Mouse (Mus musculus): ENCODE results near the gene Aoah. TPM values are rescaled to one million over a fixed set of nuclear protein-coding genes. Genes with fewer than 3 reads are reported as not detected.

Gene Aoah
- 0.53 and 0.79 TPM in 2 replicates for polyA plus RNA-seq (2011; ENCODE audit: insufficient read depth, insufficient read length, low read depth, missing spikeins)

DNA sequence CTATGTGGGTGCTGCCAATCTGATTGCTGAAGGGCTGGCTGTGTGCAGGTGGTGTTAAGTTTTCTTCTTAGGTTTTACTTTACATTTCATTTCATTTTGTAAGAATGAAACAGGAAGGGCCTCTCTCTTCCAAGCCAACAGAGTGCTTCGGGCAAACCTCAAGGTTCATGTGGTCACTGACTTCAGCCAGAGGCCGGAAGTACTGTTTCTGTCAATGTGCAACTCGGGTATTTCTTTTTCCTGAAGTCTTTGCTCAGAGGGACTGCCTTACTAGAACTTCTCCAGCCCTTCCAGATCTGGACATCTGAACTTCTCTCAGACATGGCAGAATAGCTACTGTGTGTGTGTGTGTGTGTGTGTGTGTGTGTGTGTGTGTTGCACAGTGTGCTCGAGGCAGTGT lies at the start of gene Aoah:
Aoah (plus strand) TSS at position 213 of the 400 bp plus-strand sequence.
- no peaks in the 10 kb centered on the region; the same call in 1 of the 2 replicates for H3K27me3 ChIP-seq (ENCODE audit: control insufficient read depth, insufficient read depth, low read length, poor library complexity, severe bottlenecking)
- no peak within 1 kb of the TSS for H3K4me3 ChIP-seq (ENCODE audit: low read depth, low read length)
- no peaks in the 10 kb centered on the region for H3K36me3 ChIP-seq (ENCODE audit: control insufficient read depth, insufficient read depth, low read length, poor library complexity, severe bottlenecking)
- no peaks in the 10 kb centered on the region for H3K4me1 ChIP-seq (ENCODE audit: control insufficient read depth, insufficient read depth, low read length)
- no peak within 1 kb of the TSS for H3K9ac ChIP-seq (ENCODE audit: low read depth, poor library complexity, severe bottlenecking)
- H3K9me3 ChIP-seq (replicated peaks; ENCODE audit: control insufficient read depth, insufficient read depth, low read length, poor library complexity, severe bottlenecking): no peaks in the 10 kb centered on the region
- TF ChIP-seq EP300 (IDR thresholded peaks at IDR 0.05; ENCODE audit: insufficient read depth, low read depth, low read length): no peak
- TF ChIP-seq CTCF (IDR thresholded peaks at IDR 0.05; ENCODE audit: low read depth, low read length): no peak
- no peak for TF ChIP-seq POLR2A (IDR thresholded peaks at IDR 0.05; ENCODE audit: insufficient read depth, low read length)
- H3K27ac ChIP-seq (ENCODE audit: insufficient read depth, low read length): no peak within 1 kb of the TSS

DNA sequence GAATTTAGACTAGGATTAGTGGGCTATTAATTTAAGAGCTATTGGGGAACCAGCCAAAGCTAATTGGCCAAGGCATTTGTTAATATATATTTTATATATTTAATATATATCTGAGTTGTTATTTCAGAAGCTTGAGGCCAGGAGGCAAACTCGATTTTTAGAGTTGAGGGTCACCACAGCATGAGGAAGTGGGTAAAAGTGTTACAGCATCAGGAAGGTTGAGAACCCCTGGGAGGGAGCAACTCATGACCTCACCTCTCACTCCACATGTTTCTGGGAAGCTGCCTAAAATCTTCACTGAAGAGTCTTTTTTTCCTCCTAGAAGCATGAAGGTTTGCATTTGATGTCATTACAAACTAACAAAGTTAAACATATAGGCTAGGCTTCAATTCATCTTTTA lies 39.1 kb upstream of the Aoah start:
- H3K27me3 ChIP-seq (ENCODE audit: control insufficient read depth, insufficient read depth, low read length, poor library complexity, severe bottlenecking): no peaks in the 10 kb centered on the region
- H3K36me3 ChIP-seq (ENCODE audit: control insufficient read depth, insufficient read depth, low read length, poor library complexity, severe bottlenecking): no peaks in the 10 kb centered on the region
- H3K4me3 ChIP-seq (ENCODE audit: low read depth, low read length): no peak overlapping the region
- TF ChIP-seq POLR2A (IDR thresholded peaks at IDR 0.05; ENCODE audit: insufficient read depth, low read length): no peak
- TF ChIP-seq CTCF (IDR thresholded peaks at IDR 0.05; ENCODE audit: low read depth, low read length): no peak
- TF ChIP-seq EP300 (IDR thresholded peaks at IDR 0.05; ENCODE audit: insufficient read depth, low read depth, low read length): no peak
- H3K27ac ChIP-seq (ENCODE audit: insufficient read depth, low read length): no peak overlapping the region
- H3K4me1 ChIP-seq (ENCODE audit: control insufficient read depth, insufficient read depth, low read length): no peaks in the 10 kb centered on the region
- H3K9ac ChIP-seq (ENCODE audit: low read depth, poor library complexity, severe bottlenecking): no peak overlapping the region
- peaks cover 7% of the 10 kb centered on the region; the same call in 1 of the 2 replicates for H3K9me3 ChIP-seq (replicated peaks; ENCODE audit: control insufficient read depth, insufficient read depth, low read length, poor library complexity, severe bottlenecking)

DNA sequence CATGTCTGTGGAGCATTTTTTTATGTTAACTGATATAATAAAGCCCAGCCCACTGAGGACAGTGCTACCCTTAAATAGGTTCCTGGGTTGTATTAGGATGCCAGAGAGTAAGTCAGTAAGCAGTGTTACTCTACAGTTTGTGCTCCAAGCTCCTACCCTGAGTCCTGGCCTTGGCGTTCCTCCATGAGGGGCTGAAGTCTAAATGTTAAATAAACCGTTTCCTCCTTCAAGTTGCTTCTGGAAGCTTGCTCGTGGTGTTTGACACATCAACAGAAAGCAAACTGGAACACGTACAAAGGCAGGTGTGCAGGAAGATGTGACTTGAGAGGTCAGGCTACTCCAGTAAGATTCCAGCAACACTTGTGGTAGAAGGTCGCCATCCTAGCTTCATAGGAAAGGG lies 10.3 kb upstream of the Aoah start:
- H3K36me3 ChIP-seq (ENCODE audit: control insufficient read depth, insufficient read depth, low read length, poor library complexity, severe bottlenecking): no peaks in the 10 kb centered on the region
- no peak overlapping the region for H3K9ac ChIP-seq (ENCODE audit: low read depth, poor library complexity, severe bottlenecking)
- H3K27ac ChIP-seq (ENCODE audit: insufficient read depth, low read length): no peak overlapping the region
- H3K9me3 ChIP-seq (replicated peaks; ENCODE audit: control insufficient read depth, insufficient read depth, low read length, poor library complexity, severe bottlenecking): no peaks in the 10 kb centered on the region
- TF ChIP-seq CTCF (IDR thresholded peaks at IDR 0.05; ENCODE audit: low read depth, low read length): no peak
- no peak for TF ChIP-seq EP300 (IDR thresholded peaks at IDR 0.05; ENCODE audit: insufficient read depth, low read depth, low read length)
- TF ChIP-seq POLR2A (IDR thresholded peaks at IDR 0.05; ENCODE audit: insufficient read depth, low read length): no peak
- H3K27me3 ChIP-seq (ENCODE audit: control insufficient read depth, insufficient read depth, low read length, poor library complexity, severe bottlenecking): no peaks in the 10 kb centered on the region
- H3K4me1 ChIP-seq (ENCODE audit: control insufficient read depth, insufficient read depth, low read length): no peaks in the 10 kb centered on the region
- H3K4me3 ChIP-seq (ENCODE audit: low read depth, low read length): no peak overlapping the region

DNA sequence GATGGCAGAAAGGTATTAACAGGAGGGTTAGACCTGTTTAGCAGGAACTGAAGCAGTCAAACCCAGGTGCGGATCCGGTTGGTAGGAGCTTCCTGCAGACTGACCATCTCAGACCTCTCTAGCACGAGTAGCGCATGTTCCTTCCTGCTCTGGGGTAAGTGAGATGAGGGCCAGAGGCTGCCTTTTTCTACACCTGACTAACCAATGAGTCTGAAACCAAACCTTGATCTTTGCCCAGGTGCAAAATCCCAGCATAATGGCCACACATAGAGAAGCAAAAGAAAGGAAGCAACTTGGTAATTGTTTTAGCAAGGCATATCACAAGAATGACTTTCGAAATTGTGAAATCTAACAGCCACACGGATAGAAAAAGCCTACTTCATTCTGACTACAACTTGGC lies 9.9 kb upstream of the Aoah start:
- Histone ChIP-seq H3K4me3 (ENCODE audit: low read depth, low read length) (no peak overlapping the region), H3K4me1 (ENCODE audit: control insufficient read depth, insufficient read depth, low read length) (no peaks in the 10 kb centered on the region), H3K36me3 (ENCODE audit: control insufficient read depth, insufficient read depth, low read length, poor library complexity, severe bottlenecking) (no peaks in the 10 kb centered on the region), H3K9ac (ENCODE audit: low read depth, poor library complexity, severe bottlenecking) (no peak overlapping the region), H3K9me3 (replicated peaks; ENCODE audit: control insufficient read depth, insufficient read depth, low read length, poor library complexity, severe bottlenecking) (no peaks in the 10 kb centered on the region), H3K27ac (ENCODE audit: insufficient read depth, low read length) (no peak overlapping the region), H3K27me3 (ENCODE audit: control insufficient read depth, insufficient read depth, low read length, poor library complexity, severe bottlenecking) (no peaks in the 10 kb centered on the region)
- TF ChIP-seq EP300 (IDR thresholded peaks at IDR 0.05; ENCODE audit: insufficient read depth, low read depth, low read length) (no peak), CTCF (IDR thresholded peaks at IDR 0.05; ENCODE audit: low read depth, low read length) (no peak), POLR2A (IDR thresholded peaks at IDR 0.05; ENCODE audit: insufficient read depth, low read length) (no peak)

DNA sequence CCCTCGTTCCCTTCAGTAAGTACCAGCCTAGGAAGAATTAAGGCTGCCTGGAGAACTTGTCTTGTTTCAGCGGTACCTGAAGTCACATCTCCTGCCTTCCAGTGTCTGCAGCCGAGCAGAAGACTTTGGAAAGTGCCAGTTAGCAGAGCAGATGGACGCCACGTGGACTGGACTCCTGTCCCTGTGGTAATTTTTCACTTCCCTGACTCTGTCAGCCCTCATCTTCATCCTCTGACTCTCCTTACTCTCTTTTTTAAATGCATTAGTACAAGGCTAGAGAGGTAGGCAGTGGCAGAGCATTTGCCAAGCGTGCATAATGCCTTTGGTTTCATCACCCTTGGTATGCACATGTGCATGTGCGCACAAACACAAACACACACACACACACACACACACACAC lies 8.0 kb upstream of the Aoah start:
- Histone ChIP-seq H3K4me3 (ENCODE audit: low read depth, low read length) (no peak overlapping the region), H3K27ac (ENCODE audit: insufficient read depth, low read length) (no peak overlapping the region), H3K36me3 (ENCODE audit: control insufficient read depth, insufficient read depth, low read length, poor library complexity, severe bottlenecking) (no peaks in the 10 kb centered on the region), H3K9ac (ENCODE audit: low read depth, poor library complexity, severe bottlenecking) (no peak overlapping the region), H3K9me3 (replicated peaks; ENCODE audit: control insufficient read depth, insufficient read depth, low read length, poor library complexity, severe bottlenecking) (no peaks in the 10 kb centered on the region), H3K4me1 (ENCODE audit: control insufficient read depth, insufficient read depth, low read length) (no peaks in the 10 kb centered on the region), H3K27me3 (ENCODE audit: control insufficient read depth, insufficient read depth, low read length, poor library complexity, severe bottlenecking) (no peaks in the 10 kb centered on the region)
- no peak for TF ChIP-seq POLR2A (IDR thresholded peaks at IDR 0.05; ENCODE audit: insufficient read depth, low read length)
- no peak for TF ChIP-seq EP300 (IDR thresholded peaks at IDR 0.05; ENCODE audit: insufficient read depth, low read depth, low read length)
- TF ChIP-seq CTCF (IDR thresholded peaks at IDR 0.05; ENCODE audit: low read depth, low read length): no peak

DNA sequence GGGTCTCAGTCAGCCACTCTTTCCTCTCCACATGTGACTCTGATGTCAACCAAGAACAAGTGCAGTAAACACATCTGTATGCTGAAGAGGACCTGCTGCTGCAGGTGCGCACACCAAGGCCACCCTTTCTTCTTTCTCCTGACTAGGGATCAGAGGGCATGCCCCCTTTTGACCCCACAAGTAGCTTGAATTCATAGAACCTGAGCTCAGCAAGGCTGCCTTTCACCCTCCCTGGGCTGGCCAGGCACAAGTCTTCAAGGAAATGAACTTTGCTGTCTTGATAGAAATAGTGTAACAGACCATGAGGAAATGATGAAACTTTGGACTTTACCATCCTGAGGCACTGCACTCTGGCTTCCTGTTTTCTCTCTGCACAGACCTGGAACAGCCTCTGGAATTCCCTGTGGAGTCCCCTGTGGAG lies 7.1 kb upstream of the Aoah start:
- Histone ChIP-seq H3K27ac (ENCODE audit: insufficient read depth, low read length) (no peak overlapping the region), H3K9ac (ENCODE audit: low read depth, poor library complexity, severe bottlenecking) (no peak overlapping the region), H3K4me1 (ENCODE audit: control insufficient read depth, insufficient read depth, low read length) (no peaks in the 10 kb centered on the region), H3K27me3 (ENCODE audit: control insufficient read depth, insufficient read depth, low read length, poor library complexity, severe bottlenecking) (no peaks in the 10 kb centered on the region), H3K4me3 (ENCODE audit: low read depth, low read length) (no peak overlapping the region), H3K9me3 (replicated peaks; ENCODE audit: control insufficient read depth, insufficient read depth, low read length, poor library complexity, severe bottlenecking) (no peaks in the 10 kb centered on the region), H3K36me3 (ENCODE audit: control insufficient read depth, insufficient read depth, low read length, poor library complexity, severe bottlenecking) (no peaks in the 10 kb centered on the region)
- TF ChIP-seq POLR2A (IDR thresholded peaks at IDR 0.05; ENCODE audit: insufficient read depth, low read length): no peak
- no peak for TF ChIP-seq CTCF (IDR thresholded peaks at IDR 0.05; ENCODE audit: low read depth, low read length)
- no peak for TF ChIP-seq EP300 (IDR thresholded peaks at IDR 0.05; ENCODE audit: insufficient read depth, low read depth, low read length)

All from ES-Bruce4 (cell line).